Mouse (Mus musculus) embryonic facial prominence, embryonic 13.5 days (tissue): ENCODE results near the gene Gnb2. TPM values are rescaled to one million over a fixed set of nuclear protein-coding genes. Genes with fewer than 3 reads are reported as not detected.

ENCODE experiments used
- ATAC-seq: fragments of 200-750 bp; cut with Nextera tagmentation; 2 replicates; pipeline ENCODE4 v1.8.0; 2017; ENCODE audit warnings: low read depth; ENCODE audit not compliant: insufficient number of reproducible peaks, insufficient read depth, low FRiP score, low TSS enrichment
- H3K27ac ChIP-seq: fragments of 300-500 bp; sonication (generic); 2 replicates; pipeline ENCODE4 v1.5.1; 2015; ENCODE audit warnings: moderate library complexity, mild to moderate bottlenecking, inconsistent platforms
- H3K27me3 ChIP-seq: fragments of 300-500 bp; sonication (generic); 2 replicates; pipeline ENCODE4 v1.6.1; 2015; ENCODE audit warnings: mild to moderate bottlenecking, inconsistent platforms
- H3K36me3 ChIP-seq: fragments of 300-500 bp; sonication (generic); 2 replicates; pipeline ENCODE4 v1.6.1; 2015; ENCODE audit warnings: mild to moderate bottlenecking, inconsistent platforms
- H3K4me1 ChIP-seq: fragments of 300-500 bp; sonication (generic); 2 replicates; pipeline ENCODE4 v1.6.1; 2015; ENCODE audit warnings: inconsistent platforms
- H3K4me2 ChIP-seq: fragments of 300-500 bp; sonication (generic); 2 replicates; pipeline ENCODE4 v1.6.1; 2015; ENCODE audit warnings: moderate library complexity, mild to moderate bottlenecking, inconsistent platforms
- H3K4me3 ChIP-seq: fragments of 300-500 bp; sonication (generic); 2 replicates; pipeline ENCODE4 v1.5.1; 2015; ENCODE audit warnings: mild to moderate bottlenecking, inconsistent platforms
- H3K9ac ChIP-seq: fragments of 300-500 bp; sonication (generic); 2 replicates; pipeline ENCODE4 v1.6.1; 2015; ENCODE audit warnings: mild to moderate bottlenecking, inconsistent platforms
- H3K9me3 ChIP-seq: fragments of 300-500 bp; sonication (generic); 2 replicates; pipeline ENCODE4 v1.6.1; 2016; ENCODE audit warnings: inconsistent platforms
- whole genome bisulfite sequencing: fragments of 180-500 bp; shearing (Covaris S2); methylation state at CpG from one replicate; pipeline ENCODE4 v1.1.7; 2015; ENCODE audit warnings: mixed read lengths; 5-methylcytosine and 5-hydroxymethylcytosine counted together
- microRNA-seq: library from miRNA; unstranded; fragments of <30 nt; microRNA quantifications from one replicate; pipeline ENCODE4, GENCODE M21; 2016
- polyA plus RNA-seq: library from polyadenylated mRNA; unstranded; fragments of >200 nt; fragmentation: Nextera tagmentation; extraction: Ambion mirVana; gene quantifications from 2 replicates; pipeline ENCODE4 v1.2.1, GENCODE M21; 2015

Gnb2 gene
- polyA plus RNA-seq, 1 experiment from 2014 or later, result 396 TPM

DNA sequence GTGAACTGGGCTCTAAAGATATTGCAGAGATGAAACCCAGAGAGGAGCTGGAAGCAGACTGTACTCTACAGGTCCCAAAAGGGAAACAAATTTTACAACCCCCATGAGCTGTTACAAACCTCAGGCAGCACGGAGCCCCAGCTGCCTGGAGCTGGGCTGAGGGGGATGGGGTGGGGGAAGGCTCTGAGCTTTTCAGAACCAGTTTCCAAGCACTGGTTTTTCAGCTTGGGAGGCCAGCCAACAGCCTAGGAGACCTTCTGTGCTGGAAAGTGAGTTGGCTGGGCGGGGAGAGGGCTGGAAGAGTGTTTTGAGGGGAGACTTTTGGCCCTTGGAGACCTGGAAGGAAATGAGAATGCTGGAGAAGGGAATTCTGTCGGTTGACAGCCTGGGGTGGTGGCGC, 41.8 kb downstream of the Gnb2 start:
- ATAC-seq, result no peak
- Histone ChIP-seq H3K27ac (no peak overlapping the region), H3K9ac (no peak overlapping the region), H3K4me3 (no peak overlapping the region), H3K4me2 (no peak overlapping the region), H3K27me3 (0 out of 2 replicates have a peak, but pooled peaks cover 4% of the 10 kb centered on the region), H3K9me3 (no peaks in the 10 kb centered on the region), H3K36me3 (no peaks in the 10 kb centered on the region), H3K4me1 (no peaks in the 10 kb centered on the region)
- 55% methylated on average over 4 of the region's 4 CpGs for WGBS

GRCm38 (mm10) chr5:137487616-137488015, 45.7 kb downstream of the Gnb2 start:
- Histone ChIP-seq H3K9ac (no peak overlapping the region), H3K4me2 (no peak overlapping the region), H3K9me3 (no peaks in the 10 kb centered on the region), H3K27me3 (peaks cover 24% of the 10 kb centered on the region), H3K4me3 (no peak overlapping the region), H3K27ac (no peak overlapping the region), H3K36me3 (no peaks in the 10 kb centered on the region), H3K4me1 (peaks cover 15% of the 10 kb centered on the region; the same call in 1 of the 2 replicates)
- 84% methylated on average over 7 of the region's 7 CpGs for WGBS
- no peak for ATAC-seq

- Histone ChIP-seq H3K9me3 (no peaks in the 10 kb centered on the region), H3K4me3 (peak overlapping the region; percentile 38), H3K4me2 (peak overlapping the region; percentile 61), H3K27ac (no peak overlapping the region), H3K4me1 (peaks cover 15% of the 10 kb centered on the region; the same call in 1 of the 2 replicates), H3K36me3 (no peaks in the 10 kb centered on the region), H3K9ac (peak overlapping the region; percentile 65), H3K27me3 (peaks cover 24% of the 10 kb centered on the region)
- WGBS, result 1% methylated on average over 17 of the region's 17 CpGs
- no peak for ATAC-seq
These were observed 47.5 kb downstream of the Gnb2 start for GRCm38 (mm10) chr5:137485851-137486155.

GRCm38 (mm10) chr5:137485071-137485850, 48.0 kb downstream of the Gnb2 start:
- Histone ChIP-seq H3K9me3 (no peaks in the 10 kb centered on the region), H3K4me2 (peak overlapping the region; percentile 61), H3K4me3 (peak overlapping the region; percentile 38), H3K27ac (no peak overlapping the region), H3K27me3 (peaks cover 24% of the 10 kb centered on the region), H3K36me3 (no peaks in the 10 kb centered on the region), H3K9ac (peak overlapping the region; percentile 65), H3K4me1 (peaks cover 15% of the 10 kb centered on the region; the same call in 1 of the 2 replicates)
- no peak for ATAC-seq
- 7% methylated on average over 30 of the region's 30 CpGs for WGBS

DNA sequence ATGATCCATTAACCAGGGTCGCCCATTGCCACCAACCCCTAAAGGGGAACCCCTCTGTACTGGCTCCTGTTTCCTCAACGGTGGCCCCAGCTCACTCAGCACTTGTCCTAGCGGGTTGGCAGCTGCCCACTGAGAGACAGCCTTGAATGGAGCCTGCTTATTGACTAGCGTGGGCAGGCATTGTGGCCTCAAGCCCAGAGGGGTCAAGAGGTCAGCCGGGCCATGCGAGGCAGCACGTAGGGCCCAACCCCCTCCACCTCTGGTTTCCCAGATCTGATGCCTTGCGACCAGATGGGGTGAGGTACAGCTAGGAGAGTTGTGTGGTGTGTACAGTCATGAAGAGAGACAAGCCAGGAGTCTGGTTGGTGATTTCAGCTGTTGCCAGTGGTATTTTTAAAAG, 51.4 kb downstream of the Gnb2 start:
- ATAC-seq, result no peak
- Histone ChIP-seq H3K27ac (no peak overlapping the region), H3K36me3 (no peaks in the 10 kb centered on the region), H3K9me3 (no peaks in the 10 kb centered on the region), H3K27me3 (peaks cover 24% of the 10 kb centered on the region), H3K4me2 (no peak overlapping the region), H3K9ac (no peak overlapping the region), H3K4me1 (peaks cover 15% of the 10 kb centered on the region; the same call in 1 of the 2 replicates), H3K4me3 (no peak overlapping the region)
- WGBS, result 19% methylated on average over 8 of the region's 8 CpGs

DNA sequence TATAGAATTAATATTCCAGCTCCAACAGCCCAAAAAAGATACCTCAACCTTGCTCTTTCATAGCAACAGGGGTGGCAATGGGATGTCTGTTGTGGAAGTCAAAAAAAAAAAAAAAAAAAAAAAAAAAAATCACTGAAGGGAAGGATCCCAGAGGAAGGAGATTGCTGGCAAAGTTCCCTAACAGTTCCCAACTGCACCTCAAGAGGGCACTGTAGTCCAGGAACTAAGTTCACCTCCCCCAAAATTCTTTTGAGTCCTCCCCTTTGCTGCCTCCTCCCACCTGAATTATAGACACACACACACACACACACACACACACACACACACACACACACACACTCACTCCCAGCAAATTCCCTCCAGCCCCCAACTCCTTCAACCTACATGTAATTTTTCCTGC, 52.2 kb downstream of the Gnb2 start:
- Histone ChIP-seq H3K27me3 (peaks cover 17% of the 10 kb centered on the region), H3K4me1 (peaks cover 13% of the 10 kb centered on the region; the same call in 1 of the 2 replicates), H3K9me3 (no peaks in the 10 kb centered on the region), H3K4me2 (no peak overlapping the region), H3K4me3 (no peak overlapping the region), H3K27ac (no peak overlapping the region), H3K36me3 (no peaks in the 10 kb centered on the region), H3K9ac (no peak overlapping the region)
- ATAC-seq, result no peak

Small RNAs within 50 kb of the gene (microRNA-seq; reads per million reads assigned to microRNA genes)
- 1.5 reads per million for gene Mir6418

Other genes with a start within 250 kb of the Gnb2 start
- gene Ache, start 246.0 kb downstream of the Gnb2 start, polyA plus RNA-seq, result 2.7 and 3.3 TPM in 2 replicates
- 5.4 and 5.6 TPM in 2 replicates for gene Ufsp1, start 238.9 kb downstream of the Gnb2 start, polyA plus RNA-seq
- 143 and 148 TPM in 2 replicates for gene Srrt, start 225.8 kb downstream of the Gnb2 start, polyA plus RNA-seq
- 106 TPM in 2 replicates for gene Trip6, start 219.1 kb downstream of the Gnb2 start, polyA plus RNA-seq
- 16.0 and 16.1 TPM in 2 replicates for gene Slc12a9, start 199.9 kb downstream of the Gnb2 start, polyA plus RNA-seq
- gene Ephb4, start 183.4 kb downstream of the Gnb2 start, polyA plus RNA-seq, result 70.4 and 71.0 TPM in 2 replicates
- gene Zan, start 56.4 kb downstream of the Gnb2 start, polyA plus RNA-seq, result 0.11 and 0.17 TPM in 2 replicates
- 48.0 and 56.2 TPM in 2 replicates for gene Pop7, start 31.0 kb downstream of the Gnb2 start, polyA plus RNA-seq
- gene Gigyf1, start 15.0 kb downstream of the Gnb2 start, polyA plus RNA-seq, result 16.3 and 17.1 TPM in 2 replicates
- gene Epo, start 268 bp downstream of the Gnb2 start, polyA plus RNA-seq, result not detected in 2 replicates
- 2.8 and 4.5 TPM in 2 replicates for gene Actl6b, start 20.0 kb upstream of the Gnb2 start, polyA plus RNA-seq
- 0.35 and 1.7 TPM in 2 replicates for gene Tfr2, start 36.3 kb upstream of the Gnb2 start, polyA plus RNA-seq
- gene Mospd3, start 67.5 kb upstream of the Gnb2 start, polyA plus RNA-seq, result 33.3 and 33.8 TPM in 2 replicates
- gene Pcolce, start 80.3 kb upstream of the Gnb2 start, polyA plus RNA-seq, result 122 and 135 TPM in 2 replicates
- 0.13 TPM in 1 of 2 replicates, not detected in the other for gene Fbxo24, start 95.5 kb upstream of the Gnb2 start, polyA plus RNA-seq
- 31.5 and 33.9 TPM in 2 replicates for gene Lrch4, start 95.6 kb upstream of the Gnb2 start, polyA plus RNA-seq
- gene Gm20605, start 95.7 kb upstream of the Gnb2 start, polyA plus RNA-seq, result 7.9 and 8.2 TPM in 2 replicates
- 7.0 and 8.6 TPM in 2 replicates for gene Sap25, start 107.8 kb upstream of the Gnb2 start, polyA plus RNA-seq
- 0.26 and 0.32 TPM in 2 replicates for gene Irs3, start 112.2 kb upstream of the Gnb2 start, polyA plus RNA-seq
- 15.8 and 19.2 TPM in 2 replicates for gene Agfg2, start 151.2 kb upstream of the Gnb2 start, polyA plus RNA-seq
- 3.5 and 4.4 TPM in 2 replicates for gene Nyap1, start 208.1 kb upstream of the Gnb2 start, polyA plus RNA-seq
- gene Tsc22d4, start 212.2 kb upstream of the Gnb2 start, polyA plus RNA-seq, result 129 and 134 TPM in 2 replicates
- 28.4 and 30.6 TPM in 2 replicates for gene Ppp1r35, start 245.3 kb upstream of the Gnb2 start, polyA plus RNA-seq